Mouse (Mus musculus) intestine, embryonic 15.5 days (tissue): ENCODE results near the gene Vmn1r114. TPM values are rescaled to one million over a fixed set of nuclear protein-coding genes. Genes with fewer than 3 reads are reported as not detected.
"Not testable (repeated sequence)": the region's sequence is repeated elsewhere in the genome, so short reads cannot be mapped to it uniquely, and the experiment has no call there.

ENCODE experiments used
- ATAC-seq: fragments of 200-750 bp; cut with Nextera tagmentation; 2 replicates; pipeline ENCODE4 v1.8.0; 2017; ENCODE audit warnings: moderate TSS enrichment, moderate library complexity
- H3K27ac ChIP-seq: fragments of 300-500 bp; sonication (generic); 2 replicates; pipeline ENCODE4 v1.5.1; 2015; ENCODE audit warnings: mild to moderate bottlenecking, inconsistent platforms
- H3K27me3 ChIP-seq: fragments of 300-500 bp; sonication (generic); replicated peaks from 2 replicates; pipeline ENCODE4 v1.6.1; 2015; ENCODE audit warnings: inconsistent platforms
- H3K36me3 ChIP-seq: fragments of 300-500 bp; sonication (generic); 2 replicates; pipeline ENCODE4 v1.6.1; 2015; ENCODE audit warnings: inconsistent platforms
- H3K4me1 ChIP-seq: fragments of 300-500 bp; sonication (generic); replicated peaks from 2 replicates; pipeline ENCODE4 v1.6.1; 2015; ENCODE audit warnings: inconsistent platforms
- H3K4me2 ChIP-seq: fragments of 300-500 bp; sonication (generic); replicated peaks from 2 replicates; pipeline ENCODE4 v1.6.1; 2015; ENCODE audit warnings: mild to moderate bottlenecking, inconsistent platforms
- H3K4me3 ChIP-seq: fragments of 300-500 bp; sonication (generic); replicated peaks from 2 replicates; pipeline ENCODE4 v1.5.1; 2015; ENCODE audit warnings: inconsistent platforms
- H3K9ac ChIP-seq: fragments of 300-500 bp; sonication (generic); 2 replicates; pipeline ENCODE4 v1.6.1; 2015; ENCODE audit warnings: inconsistent platforms
- H3K9me3 ChIP-seq: fragments of 300-500 bp; sonication (generic); 2 replicates; pipeline ENCODE4 v1.6.1; 2016; ENCODE audit warnings: inconsistent platforms
- WGBS: fragments of 180-500 bp; shearing (Covaris S2); methylation state at CpG from one replicate; pipeline ENCODE4 v1.1.7; 2015; 5-methylcytosine and 5-hydroxymethylcytosine counted together
- polyA plus RNA-seq: library from polyadenylated mRNA; unstranded; fragments of >200 nt; fragmentation: Nextera tagmentation; extraction: Ambion mirVana; gene quantifications from 2 replicates; pipeline ENCODE4 v1.2.1, GENCODE M21; 2015

The Vmn1r114 gene
- not detected in 2 replicates for polyA plus RNA-seq

DNA sequence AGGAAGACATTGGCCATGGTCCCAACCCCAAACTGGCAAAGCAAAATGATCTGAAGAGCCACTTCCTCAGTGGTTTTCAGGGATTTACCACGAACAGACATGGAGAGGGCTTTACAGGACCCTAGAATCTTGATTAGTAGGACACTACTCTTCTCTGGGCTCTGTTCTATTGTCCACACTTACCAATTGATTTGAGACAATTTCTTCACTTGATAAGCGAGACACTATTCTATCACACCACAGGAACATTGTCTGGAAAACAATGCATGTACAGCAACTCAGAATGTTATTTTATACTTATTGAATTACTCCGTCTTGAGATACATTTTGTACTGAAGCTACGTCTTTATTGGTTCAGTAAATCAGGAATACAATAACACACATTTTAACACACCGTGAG is at the start of gene Vmn1r114:
Gene Vmn1r114, minus strand, starts transcription at position 101 of the 400 bp plus-strand sequence.
- H3K4me2 ChIP-seq, H3K4me3 ChIP-seq, H3K4me1 ChIP-seq, H3K9ac ChIP-seq, ATAC-seq, H3K9me3 ChIP-seq, H3K36me3 ChIP-seq, H3K27ac ChIP-seq, H3K27me3 ChIP-seq: not testable (repeated sequence)
- no CpG with 5 or more reads among the region's 5 CpGs for WGBS

DNA sequence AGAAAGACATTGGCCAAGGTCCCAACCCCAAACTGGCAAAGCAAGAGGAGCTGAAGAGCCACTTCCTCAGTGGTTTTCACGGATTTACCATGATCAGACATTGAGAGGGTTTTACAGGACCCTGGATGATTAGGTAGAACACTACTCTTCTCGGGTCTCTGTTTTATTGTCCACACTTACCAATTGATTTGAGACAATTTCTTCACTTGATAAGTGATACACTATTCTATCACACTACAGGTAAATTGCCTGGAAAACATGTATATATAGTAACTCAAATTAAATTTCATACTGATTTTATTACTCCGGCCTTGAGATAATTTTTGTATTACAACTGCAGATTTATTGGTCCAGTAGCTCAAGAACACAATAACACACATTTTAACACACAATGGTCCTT is 32.9 kb upstream of the Vmn1r114 start, which contains the start of gene Vmn1r115:
Gene Vmn1r115, minus strand, starts transcription at position 101 of the 400 bp plus-strand sequence.
- not testable (repeated sequence) for ATAC-seq, H3K4me2 ChIP-seq, H3K4me1 ChIP-seq, H3K27ac ChIP-seq, H3K4me3 ChIP-seq, H3K9ac ChIP-seq, H3K27me3 ChIP-seq, H3K9me3 ChIP-seq, H3K36me3 ChIP-seq
- 93% methylated on average over 1 of the region's 3 CpGs for WGBS

DNA sequence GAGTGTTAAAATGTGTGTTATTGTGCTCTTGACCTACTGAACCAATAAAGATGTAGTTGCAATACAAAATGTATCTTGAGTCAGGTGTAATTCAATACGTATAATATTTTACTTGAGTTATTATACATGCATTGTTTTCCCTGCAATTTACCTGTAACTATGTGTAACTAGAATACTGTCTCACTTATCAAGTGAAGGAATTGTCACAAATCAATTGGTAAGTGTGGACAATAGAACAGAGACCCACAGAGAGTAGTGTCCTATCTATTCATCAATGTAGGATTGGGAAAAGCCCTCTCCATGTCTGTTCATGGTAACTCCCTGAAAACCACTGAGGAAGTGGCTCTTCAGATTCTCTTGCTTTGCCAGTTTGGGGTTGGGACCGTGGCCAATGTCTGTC is 25.0 kb downstream of the Vmn1r114 start, which contains the start of gene Vmn1r113:
Gene Vmn1r113, plus strand, starts transcription at position 301 of the 400 bp plus-strand sequence.
- H3K9me3 ChIP-seq, H3K4me2 ChIP-seq, H3K4me1 ChIP-seq, ATAC-seq, H3K27ac ChIP-seq, H3K36me3 ChIP-seq, H3K9ac ChIP-seq, H3K4me3 ChIP-seq, H3K27me3 ChIP-seq: not testable (repeated sequence)
- WGBS = 63% methylated on average over 2 of the region's 2 CpGs

DNA sequence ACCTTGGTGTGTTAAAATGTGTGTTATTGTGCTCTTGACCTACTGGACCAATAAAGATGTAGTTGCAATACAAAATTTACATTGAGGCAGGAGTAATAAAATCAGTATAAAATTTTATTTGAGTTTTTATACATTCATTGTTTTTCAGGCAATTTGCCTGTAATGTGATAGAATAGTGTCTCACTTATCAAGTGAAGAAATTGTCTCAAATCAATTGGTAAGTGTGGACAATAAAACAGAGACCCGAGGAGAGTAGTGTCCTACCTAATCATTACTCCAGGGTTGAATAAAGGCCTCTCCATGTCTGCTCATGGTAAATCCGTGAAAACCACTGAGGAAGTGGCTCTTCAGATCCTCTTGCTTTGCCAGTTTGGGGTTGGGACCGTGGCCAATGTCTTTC is 41.1 kb downstream of the Vmn1r114 start, which contains the start of gene Vmn1r112:
Gene Vmn1r112, plus strand, starts transcription at position 301 of the 400 bp plus-strand sequence.
- not testable (repeated sequence) for H3K4me1 ChIP-seq, H3K27ac ChIP-seq, H3K4me2 ChIP-seq, ATAC-seq, H3K4me3 ChIP-seq, H3K9ac ChIP-seq, H3K27me3 ChIP-seq, H3K9me3 ChIP-seq, H3K36me3 ChIP-seq
- no CpG with 5 or more reads among the region's 3 CpGs for WGBS

Other genes with a start within 250 kb of the Vmn1r114 start
- not detected in 2 replicates for gene Gm4141, start 235.9 kb downstream of the Vmn1r114 start, polyA plus RNA-seq
- gene Gm4513, start 213.2 kb downstream of the Vmn1r114 start, polyA plus RNA-seq = not detected in 2 replicates
- gene Vmn1r107, start 143.3 kb downstream of the Vmn1r114 start, polyA plus RNA-seq = not detected in 2 replicates
- not detected in 2 replicates for gene Vmn1r111, start 109.0 kb downstream of the Vmn1r114 start, polyA plus RNA-seq
- not detected in 2 replicates for gene Gm10668, start 81.6 kb downstream of the Vmn1r114 start, polyA plus RNA-seq
- gene Vmn1r112, start 41.0 kb downstream of the Vmn1r114 start, polyA plus RNA-seq = not detected in 2 replicates
- gene Vmn1r113, start 24.9 kb downstream of the Vmn1r114 start, polyA plus RNA-seq = not detected in 2 replicates
- not detected in 2 replicates for gene Vmn1r115, start 32.8 kb upstream of the Vmn1r114 start, polyA plus RNA-seq
- gene Vmn1r116, start 60.1 kb upstream of the Vmn1r114 start, polyA plus RNA-seq = not detected in 2 replicates
- gene Vmn1r117, start 71.9 kb upstream of the Vmn1r114 start, polyA plus RNA-seq = not detected in 2 replicates
- not detected in 2 replicates for gene Vmn1r118, start 100.2 kb upstream of the Vmn1r114 start, polyA plus RNA-seq
- not detected in 2 replicates for gene Vmn1r119, start 200.3 kb upstream of the Vmn1r114 start, polyA plus RNA-seq
- not detected in 2 replicates for gene Vmn1r120, start 241.6 kb upstream of the Vmn1r114 start, polyA plus RNA-seq